Mouse (Mus musculus) heart, embryonic 11.5 days (tissue): Measurements from ENCODE around the gene Vrk3. TPM values are rescaled to one million over a fixed set of nuclear protein-coding genes. Genes with fewer than 3 reads are reported as not detected.
"Not testable (repeated sequence)": the region's sequence is repeated elsewhere in the genome, so short reads cannot be mapped to it uniquely, and the experiment has no call there.

Experiments
- ATAC-seq: fragments of 200-750 bp; cut with Nextera tagmentation; replicated peaks from 2 replicates; pipeline ENCODE4 v1.8.0; 2017; ENCODE audit warnings: moderate library complexity; ENCODE audit not compliant: insufficient number of reproducible peaks, low FRiP score, low TSS enrichment
- H3K27ac ChIP-seq: fragments of 300-500 bp; sonication (generic); 2 replicates; pipeline ENCODE4 v1.5.1; 2014; ENCODE audit warnings: mild to moderate bottlenecking, low read depth, low read length
- H3K27me3 ChIP-seq: fragments of 300-500 bp; sonication (generic); 2 replicates; pipeline ENCODE4 v1.6.1; 2014; ENCODE audit warnings: mild to moderate bottlenecking, low read length, mixed read lengths; ENCODE audit not compliant: control insufficient read depth, insufficient read depth
- H3K36me3 ChIP-seq: fragments of 300-500 bp; sonication (generic); 2 replicates; pipeline ENCODE4 v1.6.1; 2014; ENCODE audit warnings: mild to moderate bottlenecking, low read length, moderate library complexity, mixed read lengths; ENCODE audit not compliant: control insufficient read depth, insufficient read depth
- H3K4me1 ChIP-seq: fragments of 300-500 bp; sonication (generic); 2 replicates; pipeline ENCODE4 v1.6.1; 2014; ENCODE audit warnings: low read length; ENCODE audit not compliant: control insufficient read depth, insufficient read depth
- H3K4me2 ChIP-seq: fragments of 300-500 bp; sonication (generic); 2 replicates; pipeline ENCODE4 v1.6.1; 2014; ENCODE audit warnings: mild to moderate bottlenecking, moderate library complexity
- H3K4me3 ChIP-seq: fragments of 300-500 bp; sonication (generic); 2 replicates; pipeline ENCODE4 v1.5.1; 2014; ENCODE audit warnings: low read depth, low read length
- H3K9ac ChIP-seq: fragments of 300-500 bp; sonication (generic); 2 replicates; pipeline ENCODE4 v1.6.1; 2014; ENCODE audit warnings: mild to moderate bottlenecking, low read depth, low read length, moderate library complexity
- H3K9me3 ChIP-seq: fragments of 300-500 bp; sonication (generic); replicated peaks from 2 replicates; pipeline ENCODE4 v1.6.1; 2016; ENCODE audit warnings: low read length; ENCODE audit not compliant: control insufficient read depth
- WGBS: fragments of 180-500 bp; shearing (Covaris S2); extraction: QIAGEN DNeasy Blood & Tissue Kit; methylation state at CpG from one replicate; pipeline ENCODE4 v1.1.7; 2014; ENCODE audit not compliant: insufficient replicate concordance; 5-methylcytosine and 5-hydroxymethylcytosine counted together
- polyA plus RNA-seq: library from polyadenylated mRNA; unstranded; fragments of >200 nt; fragmentation: Nextera tagmentation; extraction: Ambion mirVana; gene quantifications from 2 replicates; pipeline ENCODE4 v1.2.1, GENCODE M21; 2014

Vrk3 gene
- polyA plus RNA-seq, 1 experiment from 2014 or later, result 34.1 TPM

DNA sequence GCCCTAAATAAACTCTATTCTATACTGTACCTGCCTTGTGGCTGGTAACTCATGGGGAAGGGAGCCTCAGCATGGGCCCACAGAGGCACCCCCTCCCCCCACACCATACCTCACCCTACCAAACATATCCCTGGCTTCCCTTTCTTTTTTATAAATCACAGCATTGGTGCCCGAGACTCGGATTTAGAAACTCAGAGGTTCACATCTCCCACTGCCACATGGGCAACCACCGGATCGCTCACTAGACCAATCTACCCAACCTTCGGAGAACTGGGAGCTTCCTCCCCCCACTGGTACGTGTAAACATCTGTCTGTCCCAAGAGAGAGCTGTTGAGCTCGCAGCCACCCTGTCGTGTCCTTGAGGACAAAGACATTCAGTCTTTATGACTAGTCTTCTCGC lies 3.9 kb upstream of the Vrk3 start:
- no peak overlapping the region for H3K4me2 ChIP-seq
- H3K4me3 ChIP-seq, result no peak overlapping the region
- no peaks in the 10 kb centered on the region for H3K9me3 ChIP-seq
- no peak overlapping the region for H3K9ac ChIP-seq
- H3K27ac ChIP-seq, result no peak overlapping the region
- no peaks in the 10 kb centered on the region for H3K36me3 ChIP-seq
- ATAC-seq, result no peak
- H3K4me1 ChIP-seq, result peaks cover 12% of the 10 kb centered on the region
- H3K27me3 ChIP-seq, result peaks cover 4% of the 10 kb centered on the region; the same call in 1 of the 2 replicates
- 52% methylated on average over 9 of the region's 9 CpGs for WGBS

DNA sequence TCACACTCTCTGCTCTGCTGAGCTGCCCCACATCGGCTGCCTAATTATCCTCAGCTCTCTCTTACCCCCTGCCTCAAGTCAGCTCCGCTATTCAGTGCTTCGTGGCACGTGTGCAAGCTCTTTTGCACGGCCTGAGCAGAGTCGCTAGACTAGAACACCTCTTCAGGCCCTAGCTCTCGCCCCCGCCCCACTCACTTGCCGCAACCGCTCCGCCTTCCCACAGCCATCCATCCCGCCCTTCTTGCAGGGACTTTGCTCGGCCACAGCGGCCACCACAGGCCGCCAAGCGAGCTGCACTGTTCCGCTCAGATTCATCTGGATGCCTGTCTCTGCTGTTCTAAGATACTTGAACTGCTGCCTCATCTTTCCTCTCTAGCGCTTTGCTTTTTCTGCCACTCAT lies 3.1 kb upstream of the Vrk3 start:
- H3K9ac ChIP-seq, result peak overlapping the region; percentile 46; the same call in 1 of the 2 replicates
- peak overlapping the region; percentile 76 for H3K4me2 ChIP-seq
- H3K9me3 ChIP-seq, result no peaks in the 10 kb centered on the region
- under 1% methylated on average over 18 of the region's 18 CpGs for WGBS
- H3K27ac ChIP-seq, result no peak overlapping the region
- H3K36me3 ChIP-seq, result no peaks in the 10 kb centered on the region
- H3K4me3 ChIP-seq, result peak overlapping the region; percentile 44
- ATAC-seq, result no peak; the same call in 1 of the 2 replicates
- peaks cover 12% of the 10 kb centered on the region for H3K4me1 ChIP-seq
- peaks cover 4% of the 10 kb centered on the region; the same call in 1 of the 2 replicates for H3K27me3 ChIP-seq

DNA sequence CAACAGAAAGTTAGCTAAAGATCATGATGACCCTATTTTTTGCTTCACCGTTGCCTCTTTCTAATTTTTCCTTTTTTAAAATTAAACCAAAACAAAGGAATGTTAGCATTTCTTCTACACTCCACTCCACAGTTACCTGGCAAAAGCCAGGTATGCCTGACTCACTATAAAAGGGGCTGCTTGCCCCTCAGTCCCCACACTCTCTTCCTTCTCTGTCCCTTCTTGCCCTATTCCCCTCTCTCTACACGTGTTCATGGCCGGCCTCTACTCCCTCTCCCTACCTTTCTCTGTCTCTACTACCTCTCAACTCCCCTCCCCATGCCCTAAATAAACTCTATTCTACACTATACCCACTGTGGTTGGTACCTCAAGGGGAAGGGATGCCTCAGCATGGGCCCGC lies 1.1 kb upstream of the Vrk3 start:
- H3K4me1 ChIP-seq, result peaks cover 12% of the 10 kb centered on the region
- no peaks in the 10 kb centered on the region for H3K9me3 ChIP-seq
- peaks cover 4% of the 10 kb centered on the region; the same call in 1 of the 2 replicates for H3K27me3 ChIP-seq
- H3K4me3 ChIP-seq, result peak overlapping the region; percentile 57
- H3K27ac ChIP-seq, result no peak overlapping the region
- WGBS, result 61% methylated on average over 4 of the region's 4 CpGs
- H3K36me3 ChIP-seq, result peaks cover 2% of the 10 kb centered on the region; the same call in 1 of the 2 replicates
- no peak overlapping the region for H3K9ac ChIP-seq
- H3K4me2 ChIP-seq, result peak overlapping the region; percentile 88
- ATAC-seq, result no peak

DNA sequence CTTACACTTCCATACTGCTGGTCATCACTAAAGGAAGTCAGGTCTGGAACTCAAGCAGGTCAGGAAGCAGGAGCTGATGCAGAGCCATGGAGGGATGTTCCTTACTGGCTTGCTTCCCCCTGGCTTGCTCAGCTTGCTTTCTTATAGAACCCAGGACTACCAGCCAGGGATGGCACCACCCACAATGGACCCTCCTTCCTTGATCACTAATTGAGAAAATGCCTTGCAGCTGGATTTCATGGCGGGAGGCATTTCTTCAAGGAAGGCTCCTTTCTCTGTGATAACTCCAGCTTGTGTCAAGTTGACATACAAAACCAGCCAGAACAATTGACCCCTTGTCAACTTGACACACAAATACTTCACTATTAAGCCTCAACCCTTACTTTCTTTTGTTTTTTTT lies 2.7 kb downstream of the Vrk3 start, which contains the start of gene Zfp473:
Gene Zfp473, minus strand, starts transcription at position 101 of the 400 bp plus-strand sequence.
- H3K9me3 ChIP-seq, H3K4me1 ChIP-seq, H3K9ac ChIP-seq, H3K4me3 ChIP-seq, H3K27ac ChIP-seq, H3K27me3 ChIP-seq, H3K4me2 ChIP-seq, ATAC-seq: not testable (repeated sequence)
- peaks cover 11% of the 10 kb centered on the region for H3K36me3 ChIP-seq
- WGBS, result 93% methylated on average over 1 of the region's 1 CpGs

DNA sequence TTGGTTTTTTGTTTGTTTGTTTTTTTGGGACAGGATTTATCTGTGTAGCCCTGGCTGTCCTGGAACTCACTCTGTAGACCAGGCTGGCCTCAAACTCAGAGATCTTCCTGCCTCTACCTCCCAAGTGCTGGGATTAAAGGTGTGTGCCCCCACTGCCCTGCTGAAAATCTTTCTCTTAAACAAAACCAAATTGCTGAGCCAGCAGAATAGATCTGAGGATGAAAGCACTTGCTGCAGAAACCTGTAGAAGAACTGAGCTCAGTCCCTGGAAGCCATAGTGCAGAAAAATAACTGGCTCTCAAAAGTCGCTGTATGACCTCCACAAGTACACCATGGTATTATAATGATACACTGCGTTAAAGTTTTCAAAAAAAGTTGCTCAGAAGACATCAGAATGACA lies 9.0 kb downstream of the Vrk3 start:
- Histone ChIP-seq H3K36me3 (peaks cover 34% of the 10 kb centered on the region), H3K27ac (no peak overlapping the region), H3K9ac (no peak overlapping the region), H3K4me2 (no peak overlapping the region), H3K4me1 (no peaks in the 10 kb centered on the region), H3K4me3 (no peak overlapping the region), H3K27me3 (no peaks in the 10 kb centered on the region), H3K9me3 (no peaks in the 10 kb centered on the region)
- WGBS, result 84% methylated on average over 2 of the region's 2 CpGs
- no peak for ATAC-seq

DNA sequence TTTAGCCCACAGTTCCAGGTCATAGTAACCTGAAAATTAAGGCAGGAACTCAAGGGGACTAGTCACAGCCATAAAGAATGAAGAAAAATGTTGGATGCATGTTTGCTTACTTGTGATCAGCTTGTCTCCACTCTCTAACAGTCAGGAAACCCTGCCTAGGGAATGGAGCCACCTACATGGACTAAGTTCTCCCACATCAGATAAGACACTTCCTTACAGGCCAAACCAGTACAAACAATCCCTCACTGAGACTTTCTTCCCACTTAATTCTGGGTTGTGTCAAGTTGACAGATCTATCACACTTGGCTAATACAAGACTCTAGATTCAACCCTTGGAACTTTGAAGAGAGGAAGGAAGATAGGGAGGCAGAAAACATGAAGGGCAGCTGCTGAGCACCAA lies 12.2 kb downstream of the Vrk3 start:
- Histone ChIP-seq H3K9me3 (no peaks in the 10 kb centered on the region), H3K4me3 (no peak overlapping the region), H3K27me3 (no peaks in the 10 kb centered on the region), H3K27ac (no peak overlapping the region), H3K36me3 (peaks cover 25% of the 10 kb centered on the region), H3K4me1 (no peaks in the 10 kb centered on the region), H3K9ac (no peak overlapping the region), H3K4me2 (no peak overlapping the region)
- ATAC-seq, result no peak

DNA sequence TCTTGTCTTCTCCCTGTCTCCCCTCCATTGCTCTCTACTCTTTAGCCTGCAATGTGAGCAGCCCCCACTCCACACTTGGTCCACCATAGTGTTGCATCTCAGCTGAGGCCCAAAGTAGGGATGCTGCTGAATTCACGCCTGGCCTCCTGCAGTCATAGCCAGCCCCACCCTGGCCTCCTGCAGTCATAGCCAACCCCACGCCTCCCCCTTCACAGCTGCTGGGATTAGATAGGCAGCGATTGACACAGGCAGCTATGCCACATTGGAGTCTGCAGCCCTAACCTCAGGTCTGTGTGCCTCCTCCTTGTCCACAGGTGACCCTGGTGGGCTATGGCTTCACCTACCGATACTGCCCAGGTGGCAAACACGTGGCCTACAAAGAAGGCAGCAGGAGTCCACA lies 19.9 kb downstream of the Vrk3 start:
- Histone ChIP-seq H3K4me2 (no peak overlapping the region), H3K9ac (no peak overlapping the region), H3K27me3 (no peaks in the 10 kb centered on the region), H3K36me3 (peaks cover 9% of the 10 kb centered on the region), H3K4me1 (no peaks in the 10 kb centered on the region), H3K9me3 (no peaks in the 10 kb centered on the region), H3K27ac (no peak overlapping the region), H3K4me3 (no peak overlapping the region)
- ATAC-seq, result no peak
- 73% methylated on average over 5 of the region's 5 CpGs for WGBS

DNA sequence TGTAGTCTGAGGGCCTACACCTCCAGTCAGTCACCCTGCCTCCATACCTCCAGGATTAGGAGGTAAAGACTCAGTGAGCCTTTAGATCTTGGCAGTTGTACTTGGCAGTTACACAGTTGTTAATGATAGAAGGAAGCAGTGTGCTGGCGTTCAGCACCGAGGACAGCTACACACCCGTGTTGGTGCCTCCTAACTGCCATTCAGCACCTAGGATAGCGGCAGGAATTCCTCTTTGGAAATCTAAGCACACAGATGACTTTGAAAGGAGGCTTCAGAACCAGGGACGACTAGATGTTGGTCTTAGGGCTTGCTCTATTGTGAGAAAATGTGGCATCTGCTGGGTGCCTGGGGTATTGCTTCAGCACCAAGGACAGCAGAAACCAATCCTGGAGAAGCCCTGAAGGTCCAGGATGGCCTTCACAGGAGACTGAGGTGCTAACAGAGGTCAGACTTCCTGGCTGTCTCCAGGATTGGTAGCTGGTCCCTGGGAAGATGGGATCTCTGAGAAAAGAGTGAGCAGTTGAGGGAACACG lies 21.9 kb downstream of the Vrk3 start:
- H3K36me3 ChIP-seq, result peaks cover 14% of the 10 kb centered on the region

DNA sequence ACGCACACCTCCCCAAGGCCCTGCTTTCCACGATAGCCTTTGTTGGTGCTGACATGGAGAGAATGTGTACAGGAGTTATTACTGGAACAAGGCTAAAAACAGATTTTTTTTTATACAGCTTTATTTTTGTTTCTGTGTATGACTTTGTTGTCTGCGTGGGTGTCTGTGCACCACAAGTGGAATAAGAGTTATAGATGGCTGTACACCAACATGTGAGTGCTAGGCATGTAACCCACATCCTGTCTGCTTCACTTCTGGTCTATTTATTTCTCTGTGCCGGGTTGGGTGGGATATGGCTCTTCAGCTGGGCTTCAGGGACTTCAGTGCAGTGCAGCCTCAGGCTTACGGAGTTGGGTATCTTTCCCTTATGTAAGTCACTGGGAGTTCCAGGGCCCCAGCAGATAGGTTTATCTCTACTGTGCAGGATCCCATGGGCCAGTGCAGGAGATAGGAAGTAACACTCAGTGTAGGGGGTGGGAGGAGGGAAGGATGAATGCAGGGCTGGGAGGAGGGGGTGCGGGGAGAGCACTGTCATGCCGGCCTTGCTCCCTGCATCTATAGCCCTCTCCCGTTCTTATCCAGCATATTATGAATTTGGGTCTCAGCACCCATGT lies 24.5 kb downstream of the Vrk3 start:
- H3K9me3 ChIP-seq, result no peaks in the 10 kb centered on the region
- no peaks in the 10 kb centered on the region for H3K27me3 ChIP-seq
- no peak overlapping the region for H3K4me2 ChIP-seq
- H3K4me3 ChIP-seq, result no peak overlapping the region
- no peaks in the 10 kb centered on the region for H3K4me1 ChIP-seq
- no peak overlapping the region for H3K27ac ChIP-seq
- peak; percentile 69 for ATAC-seq
- no peak overlapping the region for H3K9ac ChIP-seq
- WGBS, result 71% methylated on average over 8 of the region's 8 CpGs
- H3K36me3 ChIP-seq, result peaks cover 12% of the 10 kb centered on the region

More for the DNA sequence above, 21.9 kb downstream of the Vrk3 start:
- Histone ChIP-seq H3K9ac (no peak overlapping the region), H3K4me1 (no peaks in the 10 kb centered on the region), H3K9me3 (no peaks in the 10 kb centered on the region), H3K27ac (no peak overlapping the region), H3K27me3 (no peaks in the 10 kb centered on the region), H3K4me2 (no peak overlapping the region), H3K4me3 (no peak overlapping the region)
- ATAC-seq, result no peak
- 11% methylated on average over 6 of the region's 6 CpGs for WGBS
